Mouse (Mus musculus) embryo, embryonic 10.5 days (tissue): ENCODE results near the gene Tnfsf4.

ENCODE experiments used
- DNase-seq: peaks from one replicate; pipeline ENCODE4 v3.0.0-alpha.2; 2015; ENCODE audit warnings: low spot score

Gene Tnfsf4

DNA sequence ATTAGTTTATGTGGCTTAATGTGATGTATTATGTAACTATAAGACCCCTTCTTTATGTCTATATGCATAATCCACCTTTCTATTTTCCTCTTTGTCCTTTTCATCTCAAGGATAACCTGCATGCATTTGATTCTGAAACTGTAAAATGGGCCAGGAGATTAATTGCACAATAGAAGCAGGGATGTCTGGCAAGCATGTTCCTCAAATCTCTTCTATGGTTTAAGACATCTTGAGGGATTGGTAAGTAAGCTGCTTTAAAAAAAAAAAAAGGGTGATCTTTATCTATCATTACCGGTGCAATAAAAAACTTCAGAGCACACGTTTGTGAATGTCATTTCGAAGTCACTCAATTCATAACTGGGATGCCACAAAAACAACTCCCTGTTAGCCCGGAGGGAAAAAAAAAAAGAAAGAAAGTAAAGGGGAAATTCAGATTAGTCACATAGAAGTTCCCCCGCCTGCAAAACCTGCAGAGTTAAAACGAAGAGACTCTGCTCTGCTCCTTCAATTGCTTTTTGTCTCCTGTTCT, at the start of gene Tnfsf4:
Gene Tnfsf4, plus strand, starts transcription at position 479 of the 529 bp plus-strand sequence.
- no peak for DNase-seq

DNA sequence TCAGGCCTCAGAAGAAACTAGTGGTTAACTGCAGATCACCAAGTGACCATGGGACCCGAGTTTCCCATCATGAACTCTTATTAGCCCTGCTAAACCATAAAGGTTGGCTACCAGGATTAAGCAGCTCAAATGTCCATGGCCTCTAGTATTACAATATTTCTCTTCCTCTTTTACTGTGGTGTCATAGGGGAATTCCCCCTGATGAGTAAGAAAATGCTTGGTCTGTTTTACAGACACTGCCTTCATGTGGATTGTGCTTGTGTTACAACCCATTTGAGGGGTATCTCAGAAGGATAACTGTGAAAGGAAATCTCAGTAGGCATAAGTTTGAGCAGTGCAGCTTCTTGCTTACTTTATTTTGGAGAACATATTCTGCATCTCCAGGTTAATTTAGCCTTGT, 44.2 kb upstream of the Tnfsf4 start:
- DNase-seq = no peak

DNA sequence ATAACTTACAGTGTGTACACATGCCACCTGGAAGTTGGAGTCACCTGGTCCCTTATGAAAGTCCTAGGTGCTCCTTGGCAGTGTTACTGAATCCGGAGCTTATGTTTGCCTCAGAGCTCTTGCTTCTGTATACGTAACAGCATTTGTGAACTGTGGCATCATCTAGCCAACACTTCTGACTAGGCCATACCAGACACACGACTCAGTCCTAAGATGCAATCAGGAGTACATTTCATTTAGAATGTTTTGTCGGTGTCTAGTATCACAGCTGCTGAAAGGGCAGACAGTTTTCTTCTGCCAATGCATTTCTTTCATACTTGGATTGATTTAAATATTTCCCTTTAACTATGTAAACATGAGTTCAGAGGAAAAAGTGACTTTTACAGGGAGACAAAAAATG, 30.2 kb upstream of the Tnfsf4 start:
- no peak for DNase-seq

GRCm38 (mm10) chr1:161371919-161372318, 23.3 kb upstream of the Tnfsf4 start:
- DNase-seq = no peak

DNA sequence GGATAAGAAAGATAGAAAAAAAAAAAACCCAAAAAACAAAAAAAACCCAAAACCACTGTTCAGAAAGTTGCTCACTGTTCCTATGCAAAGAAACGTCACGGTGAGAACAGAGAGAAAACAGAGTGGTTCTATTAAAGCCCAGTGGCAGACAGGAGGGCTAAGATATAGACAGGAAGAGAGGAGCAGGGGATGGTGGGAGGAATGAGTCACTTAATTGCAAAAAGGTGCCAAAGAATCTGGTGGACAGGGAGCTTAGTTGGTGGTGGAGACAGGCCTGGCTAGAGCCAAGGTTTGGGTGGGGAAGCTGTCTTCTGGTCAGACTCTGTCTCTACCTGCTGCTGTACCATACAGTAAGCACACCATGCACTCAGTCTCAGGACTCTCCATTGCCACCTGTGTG, 19.3 kb upstream of the Tnfsf4 start:
- no peak for DNase-seq

DNA sequence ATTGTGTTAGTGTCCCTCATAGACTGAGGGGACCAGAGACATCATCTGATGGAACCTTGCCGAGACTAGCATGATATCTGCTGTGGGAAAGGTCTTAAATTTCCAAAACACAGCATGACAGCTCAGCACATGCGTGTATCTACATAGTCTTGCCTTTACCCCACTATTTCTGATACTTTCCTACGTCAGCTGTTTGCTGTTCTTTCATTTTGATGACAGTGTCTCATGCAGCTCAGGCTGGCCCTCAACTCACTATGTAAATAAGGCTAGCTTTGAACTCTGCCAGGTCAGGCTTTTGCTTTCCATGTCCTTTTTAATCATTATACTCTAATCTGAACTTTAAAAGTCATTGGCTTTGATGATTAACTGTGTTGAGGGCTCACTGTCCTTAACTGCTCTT, 16.6 kb upstream of the Tnfsf4 start:
- no peak for DNase-seq

DNA sequence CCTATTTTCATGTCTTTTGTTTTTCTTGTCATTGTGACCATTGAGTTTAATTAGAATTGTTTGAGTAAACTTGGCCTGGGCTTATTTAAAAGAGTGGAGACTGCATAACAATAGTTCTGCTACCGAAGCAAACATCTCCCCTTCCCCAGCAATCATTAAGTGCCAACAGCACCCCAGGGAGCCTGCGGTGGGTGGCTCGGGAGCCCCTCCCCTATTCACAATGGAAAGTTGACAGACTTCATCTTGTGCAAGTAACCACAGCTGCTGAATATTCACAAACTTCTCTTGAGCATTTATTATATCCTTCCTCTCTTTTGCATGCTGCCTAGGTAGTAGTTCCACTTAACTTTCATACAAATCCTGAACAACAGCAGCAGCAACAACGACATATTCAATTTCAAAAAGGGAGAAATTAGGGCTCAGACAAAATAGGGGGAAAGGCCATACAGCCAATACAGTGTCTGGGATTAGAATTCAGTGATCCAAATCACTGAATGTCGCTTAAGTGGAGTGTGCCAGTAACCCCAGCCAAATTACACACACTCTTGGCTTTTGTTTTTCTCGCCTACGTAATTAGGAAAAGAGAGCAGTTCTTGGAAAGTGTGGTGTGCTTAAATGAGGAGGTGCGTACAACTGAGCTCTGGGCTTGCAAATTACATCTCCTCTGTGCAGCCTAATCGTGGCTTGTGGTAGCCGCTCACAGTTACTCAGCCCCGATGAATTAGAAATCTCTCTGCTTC, 15.4 kb upstream of the Tnfsf4 start:
- DNase-seq = no peak

DNA sequence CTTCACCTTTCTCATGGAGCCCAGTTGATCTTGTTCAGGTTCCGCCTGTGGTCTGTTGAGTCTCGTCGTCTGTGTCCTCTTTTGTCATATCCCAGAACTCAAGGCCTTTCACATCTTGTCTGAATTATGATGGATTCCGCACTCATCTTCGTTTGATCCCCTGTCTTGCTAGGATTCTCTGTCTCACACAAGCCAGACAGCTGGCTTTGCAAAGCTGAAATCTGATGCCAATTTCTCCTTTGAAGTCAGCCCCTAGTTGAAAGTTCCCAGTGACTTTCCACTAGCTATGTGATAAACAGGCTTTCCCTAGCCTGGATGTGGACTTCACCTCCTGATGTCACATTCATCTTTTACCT, 14.8 kb upstream of the Tnfsf4 start:
- peak; percentile 43 for DNase-seq

- no peak for DNase-seq
These were observed 5.1 kb upstream of the Tnfsf4 start for GRCm38 (mm10) chr1:161390066-161390465.

- DNase-seq = no peak
These were observed 2.3 kb upstream of the Tnfsf4 start for GRCm38 (mm10) chr1:161392906-161393305.

DNA sequence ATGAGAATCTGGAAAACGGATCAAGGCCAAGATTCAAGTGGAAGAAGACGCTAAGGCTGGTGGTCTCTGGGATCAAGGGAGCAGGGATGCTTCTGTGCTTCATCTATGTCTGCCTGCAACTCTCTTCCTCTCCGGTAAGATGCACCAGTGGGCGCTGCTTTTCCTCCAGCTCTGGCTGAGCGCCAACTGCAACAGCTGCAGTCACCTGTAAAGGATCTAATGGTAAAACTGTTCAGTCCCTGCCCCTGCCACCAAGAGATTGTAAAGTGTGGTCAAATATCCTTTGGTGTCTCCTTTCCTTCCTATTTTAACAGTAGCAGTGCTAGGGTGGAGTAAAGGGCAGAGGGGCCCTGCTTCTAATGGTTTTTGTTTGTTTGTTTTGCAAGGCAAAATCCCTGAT, 401 bp downstream of the Tnfsf4 start:
- no peak for DNase-seq

DNA sequence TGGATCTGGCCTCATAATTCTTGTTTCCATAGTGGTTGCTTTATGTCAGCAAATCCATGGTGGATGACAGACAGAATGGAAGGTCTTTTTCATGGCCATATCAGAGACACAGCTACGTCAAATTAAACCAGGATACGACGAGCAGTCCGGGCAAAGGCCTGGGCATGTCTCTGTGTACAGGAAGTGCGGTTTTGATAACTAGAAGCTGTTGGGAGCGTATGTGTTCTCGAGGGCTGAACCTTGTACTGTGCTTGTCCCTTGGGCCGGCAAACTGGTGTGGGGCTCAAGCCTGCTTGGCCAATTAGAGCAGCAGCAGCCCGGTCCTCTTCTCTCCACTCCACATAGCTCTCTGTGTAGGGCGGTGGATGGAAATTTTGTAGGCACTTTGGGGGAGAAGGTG, 1.1 kb downstream of the Tnfsf4 start:
- DNase-seq = no peak

GRCm38 (mm10) chr1:161400126-161400525, 4.9 kb downstream of the Tnfsf4 start:
- DNase-seq = peak; percentile 81

GRCm38 (mm10) chr1:161403061-161403460, 7.9 kb downstream of the Tnfsf4 start:
- peak; percentile 68 for DNase-seq

DNA sequence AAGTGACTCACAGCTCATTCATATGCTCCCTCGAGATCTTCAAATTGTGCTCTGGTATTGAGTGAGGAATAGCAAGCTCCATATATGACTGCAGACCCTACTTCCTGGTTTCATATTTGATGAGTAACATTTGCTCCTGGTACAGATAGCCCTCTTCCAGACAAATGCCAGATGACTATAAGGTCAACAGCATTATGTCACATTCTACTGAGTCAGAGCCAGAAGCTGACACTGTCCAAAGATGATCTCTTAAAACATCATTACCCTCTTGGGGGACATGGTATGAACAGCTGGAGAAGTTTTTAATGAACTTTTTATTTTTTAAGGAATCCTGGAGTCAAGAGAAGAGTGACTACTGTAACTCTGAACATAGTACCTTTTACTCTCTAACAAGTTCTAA, 11.3 kb downstream of the Tnfsf4 start:
- DNase-seq = no peak

GRCm38 (mm10) chr1:161419926-161420325, 24.7 kb downstream of the Tnfsf4 start:
- no peak for DNase-seq

GRCm38 (mm10) chr1:161420646-161421045, 25.4 kb downstream of the Tnfsf4 start:
- no peak for DNase-seq

- no peak for DNase-seq
These were observed 31.3 kb downstream of the Tnfsf4 start for GRCm38 (mm10) chr1:161426277-161427056.

DNA sequence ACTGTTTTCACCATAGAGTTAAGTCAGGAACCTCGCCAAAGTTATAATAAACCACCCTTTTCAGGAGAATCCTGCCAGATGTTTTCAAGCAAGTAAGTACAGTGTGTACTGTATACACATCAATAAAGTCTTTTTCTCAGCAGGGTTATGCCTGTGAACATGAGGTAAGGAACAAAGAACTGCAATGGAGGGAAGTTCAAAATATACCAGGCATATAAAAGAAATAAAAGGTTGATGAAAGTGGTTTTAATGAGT, 31.8 kb downstream of the Tnfsf4 start:
- DNase-seq = no peak

DNA sequence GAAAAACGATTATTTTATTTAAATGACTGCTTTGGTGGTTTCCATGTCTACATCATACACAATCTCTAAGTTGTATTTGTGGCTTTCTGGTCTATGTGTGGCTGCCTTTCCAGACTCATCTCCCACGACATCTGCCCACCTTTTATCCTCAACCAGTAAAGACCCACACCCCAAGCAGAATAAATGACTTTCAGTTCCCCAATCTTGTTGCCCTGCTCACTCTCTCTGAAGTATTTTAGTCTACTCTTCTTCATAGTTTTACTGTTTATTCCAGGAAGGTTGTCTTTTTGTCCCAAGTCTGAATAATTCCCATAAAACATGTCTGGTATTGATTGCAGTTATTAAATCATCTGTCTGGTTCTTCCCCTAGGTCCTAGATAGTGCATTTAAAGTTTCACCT, 40.6 kb downstream of the Tnfsf4 start:
- no peak for DNase-seq

DNA sequence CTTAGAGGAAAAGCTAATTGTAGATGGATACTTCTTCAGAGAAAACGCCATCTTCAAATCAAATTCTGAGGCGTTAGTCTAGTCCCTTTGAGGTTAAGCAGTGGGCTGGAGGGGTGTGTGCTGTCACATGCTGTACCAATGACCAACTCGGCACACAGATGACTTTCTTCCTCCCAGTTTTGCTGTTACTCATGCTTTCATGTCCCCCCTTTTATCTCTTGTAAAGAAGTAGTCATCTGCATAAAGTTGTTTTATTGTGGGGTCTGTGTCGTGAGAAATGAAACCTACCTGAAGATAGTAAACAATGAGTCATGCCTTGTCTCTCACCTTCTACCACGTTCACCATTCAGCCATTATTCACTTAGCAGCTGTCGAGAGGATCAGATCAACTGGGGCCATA, 41.3 kb downstream of the Tnfsf4 start:
- DNase-seq = no peak

DNA sequence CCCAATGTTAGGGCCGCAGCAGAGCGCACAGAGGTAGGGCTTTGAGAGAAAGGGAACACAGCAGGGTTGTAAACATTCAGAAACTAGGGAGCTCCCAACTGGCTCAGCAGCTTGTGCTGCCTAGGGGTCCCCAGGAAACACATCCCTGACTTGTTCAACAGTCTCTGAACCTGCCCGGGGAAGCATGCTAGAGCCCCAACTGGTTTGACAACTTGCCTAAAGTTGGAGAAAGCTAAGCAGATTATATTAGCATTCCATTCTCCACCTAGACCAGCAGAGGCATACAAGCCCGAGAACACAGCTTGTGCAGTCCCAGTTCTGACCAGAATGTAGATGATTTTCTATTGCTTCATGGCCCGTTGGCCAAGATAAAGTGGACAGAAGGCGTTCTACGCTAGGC, 49.6 kb downstream of the Tnfsf4 start:
- peak; percentile 33 for DNase-seq

DNA sequence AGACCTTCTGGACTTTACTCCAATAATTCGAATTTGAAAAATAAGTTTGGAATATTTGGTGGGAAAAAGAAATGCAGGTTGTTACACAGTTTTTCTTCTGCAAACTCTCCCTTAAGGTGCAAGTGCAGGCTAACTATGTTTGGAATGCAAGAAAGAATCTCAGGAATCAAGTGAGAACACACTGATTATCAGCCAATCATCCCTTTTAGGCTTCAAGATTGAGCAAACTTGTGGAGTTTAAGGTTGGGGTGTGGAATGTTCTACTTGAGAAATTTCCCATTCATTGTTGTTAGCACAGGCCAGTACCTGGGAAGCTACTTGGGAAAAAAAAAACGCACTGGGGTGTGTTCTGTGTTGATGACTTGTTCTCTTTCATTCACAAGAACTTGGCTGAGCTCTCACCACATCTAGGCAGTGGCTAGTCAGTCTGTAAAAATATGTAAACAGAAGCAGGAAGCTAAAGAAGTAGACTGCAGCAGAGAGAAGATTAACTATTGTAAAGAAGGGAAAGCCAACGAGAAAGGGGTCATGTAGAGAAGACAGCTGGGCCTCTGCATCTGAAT, 56.6 kb downstream of the Tnfsf4 start:
- no peak for DNase-seq
